Mouse (Mus musculus): ENCODE measurements around the gene Fbxl3. TPM values are rescaled to one million over a fixed set of nuclear protein-coding genes. Genes with fewer than 3 reads are reported as not detected.

The Fbxl3 gene
- total RNA-seq, 2 experiments from 2014 or later, result 83.0 to 99.0 TPM

GRCm38 (mm10) chr14:103051159-103051769, 48.1 kb downstream of the Fbxl3 start:
- intact Hi-C loops (cut with DNase I), result loop anchor here (2.0 kb wide), 1 partner anchor 38 kb away; no protein-coding TSS in a partner anchor
- peak; percentile 63 to 66 for DNase-seq (ENCODE audit: low spot score in 2 of 2)

- intact Hi-C loops (cut with DNase I), result no loop called here
Measured at GRCm38 (mm10) chr14:103048292-103049086, 50.9 kb downstream of the Fbxl3 start.

GRCm38 (mm10) chr14:103046677-103047076, 52.7 kb downstream of the Fbxl3 start, which contains the start of gene Acod1:
TSS of gene Acod1 (plus strand) at chr14:103046977.
- intact Hi-C loops (cut with DNase I), result no loop called here

More at GRCm38 (mm10) chr14:103048292-103049086, 50.9 kb downstream of the Fbxl3 start:
- DNase-seq (ENCODE audit: low spot score in 2 of 2), result no peak

GRCm38 (mm10) chr14:103037016-103037415, 62.4 kb downstream of the Fbxl3 start:
- intact Hi-C loops (cut with DNase I), result no loop called here

More at GRCm38 (mm10) chr14:103046677-103047076, 52.7 kb downstream of the Fbxl3 start, which contains the start of gene Acod1:
- no peak for DNase-seq (ENCODE audit: low spot score in 2 of 2)

GRCm38 (mm10) chr14:103034076-103034475, 65.3 kb downstream of the Fbxl3 start:
- DNase-seq (ENCODE audit: low spot score in 2 of 2), result no peak
- intact Hi-C loops (cut with DNase I), result no loop called here

More at GRCm38 (mm10) chr14:103037016-103037415, 62.4 kb downstream of the Fbxl3 start:
- DNase-seq (ENCODE audit: low spot score in 2 of 2), result no peak

GRCm38 (mm10) chr14:103033271-103033823, 66.0 kb downstream of the Fbxl3 start:
- intact Hi-C loops (cut with DNase I), result no loop called here
- DNase-seq (ENCODE audit: low spot score in 2 of 2), result no peak

Other genes starting within 250 kb of the Fbxl3 start
- gene Kctd12, start 116.9 kb downstream of the Fbxl3 start, total RNA-seq (2021), result 10 to 100 TPM; 42.4 to 48.6 TPM
- not detected for gene Acod1, start 52.6 kb downstream of the Fbxl3 start, total RNA-seq (2021)
- gene Cln5, start 29.4 kb downstream of the Fbxl3 start, total RNA-seq (2021), result 1 to 10 TPM; 8.6 TPM
- 100 to 1,000 TPM; 155 to 166 TPM for gene Mycbp2, start 247.2 kb upstream of the Fbxl3 start, total RNA-seq (2021)

Data from left cerebral cortex, postnatal 36 days (tissue).